Mouse (Mus musculus): ENCODE measurements around the gene Adat2.

- TF ChIP-seq CTCF (IDR thresholded peaks at IDR 0.05; ENCODE audit: control insufficient read depth, insufficient read depth, insufficient read length) = no peak
- no peak for TF ChIP-seq USF1 (IDR thresholded peaks at IDR 0.05; ENCODE audit: low read depth)
- no peak for TF ChIP-seq MAX (IDR thresholded peaks at IDR 0.05)
- TF ChIP-seq MYOG (IDR thresholded peaks at IDR 0.05; ENCODE audit: control insufficient read depth, extremely low read depth, insufficient read length) = no peak
- TF ChIP-seq FOSL1 (IDR thresholded peaks at IDR 0.05; ENCODE audit: insufficient read depth, low read length, poor library complexity, severe bottlenecking) = no peak
- no peak for TF ChIP-seq CEBPB (IDR thresholded peaks at IDR 0.05; ENCODE audit: low read depth)
- no peak for TF ChIP-seq MYOD1 (IDR thresholded peaks at IDR 0.05; ENCODE audit: control insufficient read depth, insufficient read length, low read depth)
Observed at GRCm38 (mm10) chr10:13600926-13601325, 48.2 kb downstream of the Adat2 start.

Data from C2C12 (cell line).